Mouse (Mus musculus) brain, embryonic 14.5 days (tissue): ENCODE measurements at regions not wholly inside any gene's neighbourhood (a gene's known extent, or its start where the extent isn't known, plus 50 kb on each side); places are given as distances from the start of the nearest gene placed in this dataset.

ENCODE experiments used
- CTCF ChIP-seq: fragments of 200-500 bp; IDR thresholded peaks from 2 replicates; pipeline ENCODE4 v1.5.1; 2012; ENCODE audit warnings: inconsistent platforms, mild to moderate bottlenecking, moderate library complexity, borderline replicate concordance; ENCODE audit not compliant: insufficient read depth, insufficient read length; ENCODE audit errors: extremely low read depth
- POLR2A ChIP-seq: fragments of 200-500 bp; IDR thresholded peaks from 2 replicates; pipeline ENCODE4 v1.6.1; 2012; ENCODE audit warnings: mild to moderate bottlenecking, inconsistent platforms, borderline replicate concordance; ENCODE audit not compliant: poor library complexity, insufficient read depth, insufficient read length, severe bottlenecking; ENCODE audit errors: extremely low read depth

GRCm38 (mm10) chr1:146967993-146968392 lies 473.4 kb downstream of the Brinp3 start:
- no peak for TF ChIP-seq CTCF
- no peak for TF ChIP-seq POLR2A
